Mouse (Mus musculus): Measurements from ENCODE around the gene Pbx1. TPM values are rescaled to one million over a fixed set of nuclear protein-coding genes. Genes with fewer than 3 reads are reported as not detected.
A peak's percentile ranks its signal among the peaks of the same experiment; 100 is the strongest.

The Pbx1 gene
- total RNA-seq, 2 experiments from 2014 or later = 129 to 137 TPM

DNA sequence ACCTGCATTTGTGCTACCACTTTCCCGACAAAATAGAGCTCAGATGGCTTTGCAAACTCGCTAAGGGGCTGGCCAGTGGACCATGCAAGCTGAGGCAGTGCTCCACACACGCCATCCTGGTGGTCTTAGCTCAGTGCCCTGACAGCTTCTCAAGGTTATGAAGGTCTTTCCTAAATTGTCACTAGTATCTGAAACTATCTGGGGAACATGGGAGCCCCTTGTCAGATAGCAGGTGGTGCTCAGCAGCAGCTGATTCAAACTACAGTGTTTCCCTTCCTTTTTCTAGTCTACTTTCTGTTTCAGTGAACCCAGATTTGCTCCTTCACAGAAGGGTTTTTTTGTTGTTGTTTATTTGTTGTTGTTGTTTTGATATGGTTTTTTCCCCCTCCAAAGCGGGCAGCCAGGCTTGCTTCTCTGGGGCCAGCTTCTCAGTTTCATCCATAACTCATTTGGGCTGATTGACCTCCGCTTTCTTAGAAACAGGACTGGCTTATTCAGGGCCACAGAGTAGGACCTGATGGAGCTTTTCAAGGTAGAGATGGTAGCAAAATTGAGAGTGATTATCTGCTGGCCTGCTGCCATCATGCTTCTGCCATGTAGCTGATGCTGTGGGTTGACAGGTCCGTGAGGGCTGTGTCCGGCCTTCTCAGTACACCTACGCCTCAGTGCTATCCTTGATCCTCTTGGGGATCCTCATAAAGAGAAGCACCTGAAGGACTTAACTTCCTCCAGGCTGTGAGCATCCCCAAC, 141.7 kb downstream of the Pbx1 start:
- no peak for DNase-seq (ENCODE audit: low spot score in 2 of 2)
- intact Hi-C loops (cut with DNase I) = no loop called here

DNA sequence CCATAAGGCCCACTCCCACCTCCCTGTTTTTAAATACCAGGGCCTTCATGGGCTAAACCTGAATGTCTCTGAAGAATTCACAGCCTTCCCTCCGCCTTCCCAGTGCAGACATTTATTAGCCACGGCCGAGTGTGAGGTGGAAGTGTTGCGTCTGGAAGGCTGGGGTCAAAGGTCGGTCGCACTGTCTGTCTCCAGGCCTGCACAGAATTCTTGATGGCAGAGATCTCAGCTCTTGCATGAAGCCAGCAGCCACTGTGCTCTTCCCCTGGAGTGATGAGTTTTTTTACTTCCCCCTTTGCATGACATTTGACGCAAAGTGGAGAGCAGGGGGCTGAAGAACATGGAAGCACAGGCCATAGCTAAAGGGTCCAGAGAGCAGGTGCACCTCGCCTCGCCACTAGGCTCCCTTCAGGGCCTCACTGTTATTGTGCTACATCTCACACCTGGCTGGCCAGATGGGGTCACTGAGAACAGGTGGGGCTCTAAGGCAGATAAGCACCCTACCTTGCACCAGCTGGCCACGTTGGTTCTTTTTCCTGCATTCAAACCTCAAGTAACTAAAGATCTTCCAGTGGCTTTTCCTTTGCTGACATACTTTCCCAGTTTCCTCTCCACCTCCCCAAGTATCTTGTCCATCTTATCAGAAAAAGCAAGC, 143.1 kb downstream of the Pbx1 start:
- intact Hi-C loops (cut with DNase I) = no loop called here
- no peak for DNase-seq (ENCODE audit: low spot score in 2 of 2)

DNA sequence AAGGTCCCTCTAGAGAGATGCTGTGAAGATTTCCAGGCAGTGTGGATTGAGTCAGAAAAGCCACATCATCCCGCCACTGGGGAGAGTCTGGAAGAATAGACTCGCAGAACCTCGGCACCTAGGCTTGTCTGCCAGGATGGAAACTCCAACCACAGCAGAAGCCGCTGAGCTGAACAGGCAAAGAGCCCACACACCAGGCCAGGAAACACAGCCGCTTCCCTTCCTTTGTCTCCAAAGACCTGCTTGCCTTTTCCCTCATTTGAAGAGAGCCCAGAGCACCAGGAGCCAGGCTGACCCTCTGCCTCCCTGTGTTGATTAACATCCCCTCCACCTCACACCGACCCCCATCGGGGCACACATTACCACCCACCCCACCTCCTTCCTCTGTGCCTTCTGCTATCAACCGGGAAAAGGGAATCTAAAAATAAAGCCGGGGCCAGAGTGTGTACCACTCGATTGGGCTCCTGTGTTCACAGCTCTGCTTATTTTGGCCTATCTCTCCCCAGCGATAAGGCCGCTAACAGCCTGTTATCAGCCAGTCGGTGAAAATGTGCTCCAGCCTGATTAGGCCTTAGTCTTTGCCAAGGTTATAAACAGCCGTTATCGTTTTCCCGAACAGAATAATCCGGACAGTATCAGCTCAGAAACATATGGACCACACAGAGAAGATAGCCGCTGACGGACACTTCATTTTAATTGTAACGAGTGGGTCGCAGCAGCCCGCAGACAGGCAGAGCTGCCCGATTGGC, 144.1 kb downstream of the Pbx1 start:
- intact Hi-C loops (cut with DNase I) = no loop called here
- DNase-seq (ENCODE audit: low spot score in 2 of 2) = peak; percentile 54 to 79

DNA sequence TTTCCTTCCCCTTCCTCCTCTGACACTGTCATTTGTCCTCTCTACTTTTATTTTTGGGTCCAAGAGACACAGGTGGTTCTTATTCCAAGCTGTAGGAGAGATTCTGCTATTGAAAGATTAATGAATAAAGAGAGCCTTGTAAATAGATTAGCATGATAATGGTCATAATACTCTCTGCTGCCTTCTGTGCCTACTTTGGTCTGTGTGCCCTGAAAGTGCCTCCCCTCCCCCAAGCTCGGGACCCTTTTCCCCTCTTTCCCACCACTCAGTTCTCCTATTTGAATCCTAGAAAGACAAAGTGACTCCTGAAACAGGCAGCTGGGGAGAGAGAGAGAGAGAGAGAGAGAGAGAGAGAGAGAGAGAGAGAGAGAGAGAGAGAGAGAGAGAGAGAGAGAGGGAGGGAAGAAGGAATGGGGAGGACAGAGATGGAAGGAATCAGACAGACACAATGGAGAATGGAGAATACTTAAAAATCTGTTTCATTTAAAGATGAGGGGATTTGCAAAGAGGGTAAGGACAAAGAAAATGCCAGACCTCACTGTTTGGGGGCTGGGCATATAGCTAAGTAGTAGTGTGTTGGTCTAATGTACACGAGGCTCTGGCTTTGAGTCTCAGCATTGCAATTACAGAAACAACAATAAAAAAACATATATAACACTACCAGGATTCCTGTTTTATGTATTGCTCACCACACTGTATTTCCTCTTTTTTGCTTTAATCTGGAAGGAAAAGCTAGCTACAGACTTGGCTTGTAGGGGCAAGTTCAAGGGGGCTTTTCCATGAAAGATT, 145.0 kb downstream of the Pbx1 start:
- no peak for DNase-seq (ENCODE audit: low spot score in 2 of 2)
- intact Hi-C loops (cut with DNase I) = no loop called here

- intact Hi-C loops (cut with DNase I) = no loop called here
- no peak for DNase-seq (ENCODE audit: low spot score in 2 of 2)
Measured at GRCm38 (mm10) chr1:168284566-168285141, 147.4 kb downstream of the Pbx1 start.

GRCm38 (mm10) chr1:168283841-168284565, 148.1 kb downstream of the Pbx1 start:
- no peak for DNase-seq (ENCODE audit: low spot score in 2 of 2)
- intact Hi-C loops (cut with DNase I) = no loop called here

GRCm38 (mm10) chr1:168283421-168283820, 148.6 kb downstream of the Pbx1 start:
- no peak for DNase-seq (ENCODE audit: low spot score in 2 of 2)
- intact Hi-C loops (cut with DNase I) = no loop called here

- no peak for DNase-seq (ENCODE audit: low spot score in 2 of 2)
- intact Hi-C loops (cut with DNase I) = no loop called here
Measured at GRCm38 (mm10) chr1:168275678-168276077, 156.4 kb downstream of the Pbx1 start.

- intact Hi-C loops (cut with DNase I) = no loop called here
- DNase-seq (ENCODE audit: low spot score in 2 of 2) = no peak
Measured at GRCm38 (mm10) chr1:168274296-168274695, 157.8 kb downstream of the Pbx1 start.

DNA sequence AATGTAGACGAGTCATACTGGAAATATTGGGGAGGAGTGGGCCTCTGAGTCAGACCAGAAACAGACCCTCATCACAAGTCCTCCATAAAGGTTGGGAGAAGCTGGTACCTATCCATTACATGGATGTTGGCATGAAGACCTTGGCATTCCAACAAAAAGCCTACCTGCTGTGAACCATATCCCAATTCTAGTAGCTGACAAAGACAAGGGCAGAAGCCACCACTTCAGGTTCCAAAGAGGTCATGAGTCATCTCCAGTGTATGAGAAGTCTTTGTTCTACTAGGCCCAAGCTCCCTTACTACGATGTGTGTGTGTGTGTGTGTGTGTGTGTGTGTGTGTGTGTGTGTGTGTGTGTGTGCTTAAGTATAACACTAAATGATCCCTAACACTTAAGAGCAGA, 160.0 kb downstream of the Pbx1 start:
- DNase-seq (ENCODE audit: low spot score in 2 of 2) = no peak
- intact Hi-C loops (cut with DNase I) = no loop called here

DNA sequence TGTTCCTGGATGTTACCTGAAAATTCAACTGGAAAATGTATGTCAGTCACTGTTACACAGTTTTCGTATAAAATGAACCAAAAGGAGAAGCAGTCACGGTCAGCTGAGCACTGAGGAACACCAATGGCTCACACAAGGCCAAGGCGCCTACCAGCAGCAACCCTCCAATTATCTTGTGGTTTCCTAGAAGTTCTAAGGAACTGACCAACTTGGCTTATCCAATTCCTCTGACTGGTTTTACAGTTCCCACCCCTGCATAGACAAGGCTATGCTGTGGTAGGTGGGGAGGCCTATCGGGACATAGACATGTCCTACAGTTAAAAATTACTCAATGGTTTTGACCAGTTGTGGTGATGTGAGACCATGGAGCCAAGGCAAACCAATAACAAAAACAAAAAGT, 160.9 kb downstream of the Pbx1 start:
- intact Hi-C loops (cut with DNase I) = no loop called here
- DNase-seq (ENCODE audit: low spot score in 2 of 2) = no peak

GRCm38 (mm10) chr1:168268751-168269623, 163.1 kb downstream of the Pbx1 start:
- intact Hi-C loops (cut with DNase I) = no loop called here
- DNase-seq (ENCODE audit: low spot score in 2 of 2) = no peak

DNA sequence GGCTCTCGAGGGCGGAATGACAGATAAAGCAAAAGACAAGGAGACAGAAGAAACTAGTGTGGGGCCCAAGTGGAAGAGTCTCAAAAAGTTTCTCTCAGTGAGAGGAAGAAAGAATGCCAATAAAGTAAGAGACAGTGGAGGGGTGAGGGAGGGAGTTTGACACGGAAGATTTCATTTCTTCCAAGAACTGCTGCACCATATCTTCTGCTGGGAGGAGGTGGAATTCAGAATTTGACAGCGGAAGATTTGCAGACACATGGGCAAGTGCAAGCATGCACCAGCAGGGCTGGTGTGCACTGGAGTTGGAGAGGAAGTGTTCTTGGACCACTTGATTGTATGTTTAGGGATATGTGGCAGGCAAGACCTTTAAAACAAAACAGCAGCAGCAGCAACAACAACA, 163.8 kb downstream of the Pbx1 start:
- intact Hi-C loops (cut with DNase I) = no loop called here

GRCm38 (mm10) chr1:168265594-168266390, 166.3 kb downstream of the Pbx1 start:
- intact Hi-C loops (cut with DNase I) = no loop called here
- no peak for DNase-seq (ENCODE audit: low spot score in 2 of 2)

More for the DNA sequence above, 163.8 kb downstream of the Pbx1 start:
- no peak for DNase-seq (ENCODE audit: low spot score in 2 of 2)

- intact Hi-C loops (cut with DNase I) = no loop called here
- no peak for DNase-seq (ENCODE audit: low spot score in 2 of 2)
Measured at GRCm38 (mm10) chr1:168265090-168265489, 167.0 kb downstream of the Pbx1 start.

DNA sequence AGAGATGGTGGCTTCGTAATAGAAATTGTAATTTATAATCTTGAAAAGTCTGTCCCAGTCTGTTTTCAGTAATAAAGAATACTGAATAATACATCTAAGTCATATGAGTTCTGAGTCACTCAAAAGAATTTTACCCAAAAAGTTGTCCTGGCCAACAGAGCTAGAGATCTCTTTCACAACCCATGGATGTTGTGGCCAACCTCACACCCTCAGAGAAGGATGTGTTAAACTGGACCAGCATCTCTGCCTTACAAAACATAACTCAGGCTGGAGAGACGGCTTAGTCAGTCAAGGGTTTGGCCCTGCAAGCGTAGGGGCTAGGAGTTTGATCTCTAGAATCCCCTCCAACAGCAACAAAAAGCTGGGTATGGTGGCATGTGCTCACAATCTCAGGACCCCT, 171.7 kb downstream of the Pbx1 start:
- no peak for DNase-seq (ENCODE audit: low spot score in 2 of 2)
- intact Hi-C loops (cut with DNase I) = no loop called here

DNA sequence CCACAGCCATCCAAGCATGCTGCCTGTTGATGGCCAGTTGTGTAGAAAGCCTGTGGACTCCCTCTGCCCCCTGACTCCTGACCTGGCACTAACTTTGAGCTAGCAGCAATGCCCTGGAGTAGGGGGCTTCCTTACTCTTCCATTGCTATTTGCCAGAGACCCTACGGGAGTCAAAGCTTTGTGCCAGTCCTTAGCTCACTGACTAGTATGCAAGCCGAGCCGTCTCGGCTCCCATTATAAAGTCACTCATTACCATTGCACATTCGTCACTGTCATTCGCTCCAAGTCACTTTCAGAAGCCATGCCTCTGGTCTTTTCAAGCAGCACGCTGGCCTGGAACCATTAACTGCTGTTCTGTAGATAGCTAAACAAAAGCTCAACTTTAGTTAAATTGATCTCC, 173.2 kb downstream of the Pbx1 start:
- no peak for DNase-seq (ENCODE audit: low spot score in 2 of 2)

More for the DNA sequence above, 173.2 kb downstream of the Pbx1 start:
- intact Hi-C loops (cut with DNase I) = no loop called here

All from left cerebral cortex, postnatal 25 days (tissue).